Mouse (Mus musculus) midbrain, embryonic 11.5 days (tissue): ENCODE data around the gene Slc22a12. TPM values are rescaled to one million over a fixed set of nuclear protein-coding genes. Genes with fewer than 3 reads are reported as not detected.
A peak's percentile ranks its signal among the peaks of the same experiment; 100 is the strongest.

Experiments used
- ATAC-seq: fragments of 200-750 bp; cut with Nextera tagmentation; 2 replicates; pipeline ENCODE4 v1.8.0; 2017; ENCODE audit warnings: moderate TSS enrichment, moderate library complexity; ENCODE audit not compliant: low FRiP score
- DNase-seq: peaks from one replicate; pipeline ENCODE4 v3.0.0; 2015; ENCODE audit warnings: low spot score; ENCODE audit errors: missing footprints
- H3K27ac ChIP-seq: fragments of 300-500 bp; sonication (generic); 2 replicates; pipeline ENCODE4 v1.5.1; 2014; ENCODE audit warnings: low read depth, low read length
- H3K27me3 ChIP-seq: fragments of 300-500 bp; sonication (generic); 2 replicates; pipeline ENCODE4 v1.6.1; 2014; ENCODE audit warnings: mild to moderate bottlenecking, low read length, moderate library complexity, mixed read lengths; ENCODE audit not compliant: control insufficient read depth, insufficient read depth
- H3K36me3 ChIP-seq: fragments of 300-500 bp; sonication (generic); 2 replicates; pipeline ENCODE4 v1.6.1; 2014; ENCODE audit warnings: mild to moderate bottlenecking, low read length, moderate library complexity, mixed read lengths; ENCODE audit not compliant: control insufficient read depth, insufficient read depth
- H3K4me1 ChIP-seq: fragments of 300-500 bp; sonication (generic); 2 replicates; pipeline ENCODE4 v1.6.1; 2014; ENCODE audit warnings: low read length; ENCODE audit not compliant: control insufficient read depth, insufficient read depth
- H3K4me2 ChIP-seq: fragments of 300-500 bp; sonication (generic); 2 replicates; pipeline ENCODE4 v1.6.1; 2014; ENCODE audit warnings: mild to moderate bottlenecking, moderate library complexity
- H3K4me3 ChIP-seq: fragments of 300-500 bp; sonication (generic); 2 replicates; pipeline ENCODE4 v1.5.1; 2014; ENCODE audit warnings: low read depth, low read length
- H3K9ac ChIP-seq: fragments of 300-500 bp; sonication (generic); 2 replicates; pipeline ENCODE4 v1.6.1; 2014; ENCODE audit warnings: low read length
- H3K9me3 ChIP-seq: fragments of 300-500 bp; sonication (generic); 2 replicates; pipeline ENCODE4 v1.6.1; 2016; ENCODE audit warnings: low read length; ENCODE audit not compliant: control insufficient read depth
- WGBS: fragments of 180-500 bp; shearing (Covaris S2); extraction: QIAGEN DNeasy Blood & Tissue Kit; methylation state at CpG from one replicate; pipeline ENCODE4 v1.1.7; 2014; 5-methylcytosine and 5-hydroxymethylcytosine counted together
- polyA plus RNA-seq: library from polyadenylated mRNA; unstranded; fragments of >200 nt; fragmentation: Nextera tagmentation; extraction: Ambion mirVana; gene quantifications from 2 replicates; pipeline ENCODE4 v1.2.1, GENCODE M21; 2014

The Slc22a12 gene
- polyA plus RNA-seq, 1 experiment from 2014 or later, result not detected

- no peak for ATAC-seq
Measured at GRCm38 (mm10) chr19:6527839-6528531, 14.8 kb downstream of the Slc22a12 start.

GRCm38 (mm10) chr19:6527439-6527838 is 15.4 kb downstream of the Slc22a12 start:
- peaks cover 21% of the 10 kb centered on the region for H3K4me1 ChIP-seq
- DNase-seq (no peak), ATAC-seq (no peak)
- H3K36me3 ChIP-seq, result no peaks in the 10 kb centered on the region; the same call in 1 of the 2 replicates
- H3K4me2 ChIP-seq, result no peak overlapping the region
- H3K27me3 ChIP-seq, result no peaks in the 10 kb centered on the region; the same call in 1 of the 2 replicates
- WGBS, result 87% methylated on average over 3 of the region's 3 CpGs
- H3K9ac ChIP-seq, result no peak overlapping the region
- H3K27ac ChIP-seq, result no peak overlapping the region
- H3K4me3 ChIP-seq, result no peak overlapping the region
- H3K9me3 ChIP-seq, result no peaks in the 10 kb centered on the region

More at GRCm38 (mm10) chr19:6527839-6528531, 14.8 kb downstream of the Slc22a12 start:
- no peaks in the 10 kb centered on the region for H3K9me3 ChIP-seq
- H3K4me3 ChIP-seq, result no peak overlapping the region
- no peak overlapping the region for H3K9ac ChIP-seq
- no peak overlapping the region for H3K27ac ChIP-seq
- no peaks in the 10 kb centered on the region; the same call in 1 of the 2 replicates for H3K27me3 ChIP-seq
- H3K36me3 ChIP-seq, result no peaks in the 10 kb centered on the region; the same call in 1 of the 2 replicates
- 80% methylated on average over 17 of the region's 17 CpGs for WGBS
- DNase-seq, result no peak
- H3K4me1 ChIP-seq, result peaks cover 26% of the 10 kb centered on the region
- no peak overlapping the region for H3K4me2 ChIP-seq

GRCm38 (mm10) chr19:6526010-6526409 is 16.8 kb downstream of the Slc22a12 start:
- Histone ChIP-seq H3K4me1 (peaks cover 8% of the 10 kb centered on the region), H3K9ac (no peak overlapping the region), H3K36me3 (no peaks in the 10 kb centered on the region; the same call in 1 of the 2 replicates), H3K9me3 (no peaks in the 10 kb centered on the region), H3K4me3 (no peak overlapping the region), H3K27ac (no peak overlapping the region), H3K27me3 (no peaks in the 10 kb centered on the region), H3K4me2 (no peak overlapping the region)
- WGBS, result 89% methylated on average over 9 of the region's 9 CpGs
- no peak for DNase-seq
- ATAC-seq, result no peak

- Histone ChIP-seq H3K4me2 (no peak overlapping the region), H3K36me3 (no peaks in the 10 kb centered on the region; the same call in 1 of the 2 replicates), H3K27me3 (no peaks in the 10 kb centered on the region), H3K27ac (no peak overlapping the region), H3K9ac (no peak overlapping the region), H3K9me3 (no peaks in the 10 kb centered on the region), H3K4me1 (peaks cover 3% of the 10 kb centered on the region; the same call in 1 of the 2 replicates), H3K4me3 (no peak overlapping the region)
- 87% methylated on average over 4 of the region's 4 CpGs for WGBS
- ATAC-seq (no peak), DNase-seq (no peak)
Measured at GRCm38 (mm10) chr19:6525023-6525422, 17.8 kb downstream of the Slc22a12 start.

- WGBS, result 90% methylated on average over 14 of the region's 14 CpGs
- no peak overlapping the region for H3K27ac ChIP-seq
- DNase-seq (no peak), ATAC-seq (no peak)
- no peaks in the 10 kb centered on the region for H3K27me3 ChIP-seq
- no peak overlapping the region for H3K4me3 ChIP-seq
- peaks cover 22% of the 10 kb centered on the region for H3K4me1 ChIP-seq
- no peak overlapping the region for H3K9ac ChIP-seq
- no peaks in the 10 kb centered on the region for H3K9me3 ChIP-seq
- no peak overlapping the region for H3K4me2 ChIP-seq
- peaks cover 3% of the 10 kb centered on the region for H3K36me3 ChIP-seq
Measured at GRCm38 (mm10) chr19:6522289-6522688, 20.5 kb downstream of the Slc22a12 start.

- ATAC-seq, result no peak
Measured at GRCm38 (mm10) chr19:6521630-6522029, 21.2 kb downstream of the Slc22a12 start.

GRCm38 (mm10) chr19:6519483-6519882 is 23.3 kb downstream of the Slc22a12 start:
- WGBS, result 46% methylated on average over 2 of the region's 2 CpGs
- Histone ChIP-seq H3K4me2 (no peak overlapping the region), H3K4me1 (peaks cover 24% of the 10 kb centered on the region), H3K27me3 (no peaks in the 10 kb centered on the region), H3K4me3 (no peak overlapping the region), H3K36me3 (peaks cover 3% of the 10 kb centered on the region), H3K9me3 (no peaks in the 10 kb centered on the region), H3K27ac (peak overlapping the region; percentile 77; the same call in 1 of the 2 replicates), H3K9ac (no peak overlapping the region)
- DNase-seq (peak; percentile 86), ATAC-seq (peak; percentile 25; the same call in 1 of the 2 replicates)

More at GRCm38 (mm10) chr19:6521630-6522029, 21.2 kb downstream of the Slc22a12 start:
- H3K4me3 ChIP-seq, result no peak overlapping the region
- H3K27me3 ChIP-seq, result no peaks in the 10 kb centered on the region
- H3K9me3 ChIP-seq, result no peaks in the 10 kb centered on the region
- DNase-seq, result no peak
- H3K4me2 ChIP-seq, result no peak overlapping the region
- 88% methylated on average over 3 of the region's 3 CpGs for WGBS
- peaks cover 3% of the 10 kb centered on the region for H3K36me3 ChIP-seq
- H3K4me1 ChIP-seq, result peaks cover 22% of the 10 kb centered on the region
- H3K27ac ChIP-seq, result no peak overlapping the region
- H3K9ac ChIP-seq, result no peak overlapping the region

GRCm38 (mm10) chr19:6518601-6519000 is 24.2 kb downstream of the Slc22a12 start:
- peak overlapping the region; percentile 31 for H3K9ac ChIP-seq
- ATAC-seq (peak; percentile 61), DNase-seq (peak; percentile 92)
- peak overlapping the region; percentile 77 for H3K27ac ChIP-seq
- H3K36me3 ChIP-seq, result peaks cover 3% of the 10 kb centered on the region; the same call in 1 of the 2 replicates
- peak overlapping the region; percentile 25; the same call in 1 of the 2 replicates for H3K4me2 ChIP-seq
- peaks cover 33% of the 10 kb centered on the region for H3K4me1 ChIP-seq
- no peaks in the 10 kb centered on the region for H3K9me3 ChIP-seq
- no peak overlapping the region for H3K4me3 ChIP-seq
- 14% methylated on average over 5 of the region's 5 CpGs for WGBS
- no peaks in the 10 kb centered on the region for H3K27me3 ChIP-seq

GRCm38 (mm10) chr19:6516153-6516552 is 26.7 kb downstream of the Slc22a12 start:
- DNase-seq, result no peak
- Histone ChIP-seq H3K9ac (no peak overlapping the region), H3K9me3 (no peaks in the 10 kb centered on the region), H3K36me3 (peaks cover 3% of the 10 kb centered on the region; the same call in 1 of the 2 replicates), H3K4me3 (no peak overlapping the region), H3K4me1 (peaks cover 47% of the 10 kb centered on the region), H3K27ac (no peak overlapping the region), H3K27me3 (no peaks in the 10 kb centered on the region), H3K4me2 (no peak overlapping the region)
- no peak for ATAC-seq
- WGBS, result 61% methylated on average over 8 of the region's 8 CpGs
